Mouse (Mus musculus): ENCODE data around the gene Cdkl3. TPM values are rescaled to one million over a fixed set of nuclear protein-coding genes. Genes with fewer than 3 reads are reported as not detected.
"Not testable (repeated sequence)": the region's sequence is repeated elsewhere in the genome, so short reads cannot be mapped to it uniquely, and the experiment has no call there.

Cdkl3 gene
- polyA plus RNA-seq, 1 experiment from 2014 or later, result 2.1 TPM

DNA sequence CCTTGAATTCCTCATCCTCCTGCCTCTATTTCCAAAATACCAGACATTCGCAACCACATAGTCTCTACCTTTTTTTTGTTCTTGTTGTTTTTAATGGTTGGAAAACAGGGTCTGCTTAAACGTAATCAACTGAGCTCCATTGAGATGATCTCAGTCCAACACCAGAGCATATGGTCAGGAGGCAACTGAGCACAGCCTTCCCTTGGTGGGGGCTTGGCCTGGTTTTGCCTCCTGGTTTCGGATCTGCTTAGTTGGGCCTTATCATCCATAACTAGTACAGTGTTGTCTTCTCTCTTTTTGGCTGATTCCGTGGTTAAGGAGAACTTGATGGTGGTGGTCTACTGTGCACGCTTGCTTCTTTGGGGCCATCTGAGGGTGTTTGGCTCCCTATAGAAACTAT, 104.8 kb downstream of the Cdkl3 start:
- no peak overlapping the region for H3K27ac ChIP-seq
- WGBS (ENCODE audit: insufficient replicate concordance), result 73% methylated on average over 5 of the region's 5 CpGs
- H3K4me3 ChIP-seq, result no peak overlapping the region
- no peak for ATAC-seq
- peaks cover 21% of the 10 kb centered on the region for H3K36me3 ChIP-seq
- H3K9ac ChIP-seq, result no peak overlapping the region
- peaks cover 73% of the 10 kb centered on the region for H3K4me1 ChIP-seq
- H3K27me3 ChIP-seq (replicated peaks), result no peaks in the 10 kb centered on the region
- H3K4me2 ChIP-seq, result no peak overlapping the region
- no peaks in the 10 kb centered on the region for H3K9me3 ChIP-seq (replicated peaks)

DNA sequence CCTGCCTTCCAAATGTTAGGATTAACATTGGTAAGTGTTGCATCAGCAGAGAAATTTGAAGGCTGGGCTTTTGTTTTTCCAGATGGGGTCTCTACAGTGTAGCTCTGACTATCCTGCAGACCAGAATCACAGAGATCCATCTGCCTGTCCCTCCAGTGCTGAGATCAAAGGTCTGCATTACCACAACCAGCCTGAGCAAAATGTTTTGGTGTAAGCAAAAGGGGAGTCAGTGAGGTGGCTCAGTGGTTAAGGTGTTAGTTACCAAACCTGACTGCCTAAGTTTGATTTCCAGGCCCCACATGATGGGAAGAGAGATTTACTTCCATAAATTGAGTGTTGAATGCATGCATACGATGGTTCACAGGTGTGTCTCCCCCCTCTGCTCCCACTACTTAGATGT, 105.4 kb downstream of the Cdkl3 start:
- Histone ChIP-seq H3K4me1 (peaks cover 75% of the 10 kb centered on the region), H3K4me3 (no peak overlapping the region), H3K9me3 (replicated peaks) (no peaks in the 10 kb centered on the region), H3K9ac (no peak overlapping the region), H3K36me3 (peaks cover 27% of the 10 kb centered on the region), H3K27me3 (replicated peaks) (no peaks in the 10 kb centered on the region), H3K27ac (no peak overlapping the region), H3K4me2 (no peak overlapping the region)
- no peak for ATAC-seq
- 77% methylated on average over 1 of the region's 1 CpGs for WGBS (ENCODE audit: insufficient replicate concordance)

DNA sequence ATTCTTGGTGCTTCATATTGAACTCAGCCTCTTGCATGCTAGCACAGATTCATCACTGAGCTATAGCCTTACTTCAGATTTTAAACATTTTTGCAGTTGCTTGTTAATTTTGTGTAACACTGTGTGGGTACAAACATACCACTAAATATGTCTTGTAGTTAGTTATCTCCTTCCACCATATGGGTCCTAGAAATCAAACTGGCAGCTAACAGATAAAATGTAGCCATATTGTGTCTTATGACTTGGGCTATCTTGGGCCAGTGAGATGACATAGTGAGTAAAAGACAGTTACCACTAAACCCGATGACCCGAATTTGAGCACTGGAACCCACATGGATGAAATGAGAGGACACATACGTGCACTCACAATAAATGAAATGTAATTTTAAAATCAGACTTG, 111.5 kb downstream of the Cdkl3 start:
- peak overlapping the region; percentile 49 for H3K4me2 ChIP-seq
- H3K27ac ChIP-seq, result peak overlapping the region; percentile 80
- no peaks in the 10 kb centered on the region for H3K27me3 ChIP-seq (replicated peaks)
- 0 out of 2 replicates have a peak overlapping the region, but pooled peaks have one; percentile 14 for H3K4me3 ChIP-seq
- H3K4me1 ChIP-seq, result peaks cover 57% of the 10 kb centered on the region
- H3K9ac ChIP-seq, result no peak overlapping the region
- ATAC-seq, result peak; percentile 93
- WGBS (ENCODE audit: insufficient replicate concordance), result 42% methylated on average over 3 of the region's 3 CpGs
- no peaks in the 10 kb centered on the region for H3K9me3 ChIP-seq (replicated peaks)
- peaks cover 81% of the 10 kb centered on the region for H3K36me3 ChIP-seq

DNA sequence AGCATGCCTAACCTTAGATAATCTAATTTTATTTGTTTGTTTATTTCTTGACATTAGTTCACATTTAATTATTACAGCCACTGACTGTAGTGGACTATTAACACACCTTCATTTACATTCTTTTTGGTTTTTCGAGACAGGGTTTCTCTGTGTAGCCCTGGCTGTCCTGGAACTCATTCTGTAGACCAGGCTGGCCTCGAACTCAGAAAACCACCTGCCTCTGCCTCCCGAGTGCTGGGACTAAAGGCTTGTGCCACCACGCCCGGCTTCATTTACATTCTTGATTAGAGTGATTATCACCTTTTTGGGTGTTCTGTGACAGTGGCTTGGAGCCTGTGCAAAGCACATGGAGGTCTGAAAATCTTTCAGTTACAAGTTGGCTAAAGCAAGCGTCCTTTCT, 112.1 kb downstream of the Cdkl3 start:
- H3K27me3 ChIP-seq (replicated peaks); H3K9ac ChIP-seq; H3K4me3 ChIP-seq; H3K9me3 ChIP-seq (replicated peaks): not testable (repeated sequence)
- peaks cover 87% of the 10 kb centered on the region for H3K36me3 ChIP-seq
- peak; percentile 21; the same call in 1 of the 2 replicates for ATAC-seq
- 65% methylated on average over 6 of the region's 6 CpGs for WGBS (ENCODE audit: insufficient replicate concordance)
- peak overlapping the region; percentile 80 for H3K27ac ChIP-seq
- H3K4me2 ChIP-seq, result peak overlapping the region; percentile 49
- peaks cover 55% of the 10 kb centered on the region for H3K4me1 ChIP-seq

GRCm38 (mm10) chr11:52117156-52117555, 113.1 kb downstream of the Cdkl3 start:
- no peak overlapping the region for H3K4me2 ChIP-seq
- no peaks in the 10 kb centered on the region for H3K27me3 ChIP-seq (replicated peaks)
- peaks cover 49% of the 10 kb centered on the region for H3K4me1 ChIP-seq
- H3K4me3 ChIP-seq, result no peak overlapping the region
- ATAC-seq, result no peak
- H3K36me3 ChIP-seq, result peaks cover 97% of the 10 kb centered on the region
- no peaks in the 10 kb centered on the region for H3K9me3 ChIP-seq (replicated peaks)
- H3K27ac ChIP-seq, result no peak overlapping the region
- WGBS (ENCODE audit: insufficient replicate concordance), result 84% methylated on average over 7 of the region's 7 CpGs
- no peak overlapping the region for H3K9ac ChIP-seq

DNA sequence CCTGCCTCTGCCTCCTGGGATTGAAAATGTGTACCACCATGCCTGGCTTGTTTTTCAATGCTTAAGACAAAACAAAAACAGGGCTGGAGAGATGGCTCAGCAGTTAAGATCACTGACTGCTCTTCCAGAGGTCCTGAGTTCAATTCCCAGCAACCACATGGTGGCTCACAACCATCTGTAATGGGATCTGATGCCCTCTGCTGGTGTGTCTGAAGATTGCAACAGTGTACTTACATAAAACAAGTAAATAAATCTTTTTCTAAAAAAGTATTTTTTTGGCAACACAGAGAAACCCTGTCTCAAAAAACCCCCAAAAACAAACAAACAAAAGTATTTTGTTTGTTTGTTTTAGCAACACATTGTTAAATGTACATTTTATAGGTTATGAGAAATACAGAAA, 116.4 kb downstream of the Cdkl3 start:
- H3K9me3 ChIP-seq (replicated peaks); H3K4me2 ChIP-seq; ATAC-seq; H3K27ac ChIP-seq; H3K4me3 ChIP-seq; H3K27me3 ChIP-seq (replicated peaks); H3K9ac ChIP-seq: not testable (repeated sequence)
- peaks cover 99% of the 10 kb centered on the region for H3K36me3 ChIP-seq
- peaks cover 36% of the 10 kb centered on the region for H3K4me1 ChIP-seq

- Histone ChIP-seq H3K27me3 (replicated peaks) (no peaks in the 10 kb centered on the region), H3K4me3 (no peak overlapping the region), H3K4me1 (peaks cover 21% of the 10 kb centered on the region), H3K36me3 (peaks cover 93% of the 10 kb centered on the region), H3K4me2 (no peak overlapping the region), H3K27ac (no peak overlapping the region), H3K9ac (no peak overlapping the region), H3K9me3 (replicated peaks) (no peaks in the 10 kb centered on the region)
- 91% methylated on average over 6 of the region's 6 CpGs for WGBS (ENCODE audit: insufficient replicate concordance)
- ATAC-seq, result no peak
Observed at GRCm38 (mm10) chr11:52122045-52122444, 118.0 kb downstream of the Cdkl3 start.

GRCm38 (mm10) chr11:52124468-52124867, 120.4 kb downstream of the Cdkl3 start:
- Histone ChIP-seq H3K4me2 (no peak overlapping the region), H3K4me1 (peaks cover 17% of the 10 kb centered on the region), H3K9me3 (replicated peaks) (no peaks in the 10 kb centered on the region), H3K36me3 (peaks cover 73% of the 10 kb centered on the region), H3K4me3 (no peak overlapping the region), H3K27me3 (replicated peaks) (no peaks in the 10 kb centered on the region), H3K9ac (no peak overlapping the region), H3K27ac (peak overlapping the region; percentile 17; the same call in 1 of the 2 replicates)
- ATAC-seq, result peak; percentile 35; the same call in 1 of the 2 replicates
- 61% methylated on average over 4 of the region's 4 CpGs for WGBS (ENCODE audit: insufficient replicate concordance)

DNA sequence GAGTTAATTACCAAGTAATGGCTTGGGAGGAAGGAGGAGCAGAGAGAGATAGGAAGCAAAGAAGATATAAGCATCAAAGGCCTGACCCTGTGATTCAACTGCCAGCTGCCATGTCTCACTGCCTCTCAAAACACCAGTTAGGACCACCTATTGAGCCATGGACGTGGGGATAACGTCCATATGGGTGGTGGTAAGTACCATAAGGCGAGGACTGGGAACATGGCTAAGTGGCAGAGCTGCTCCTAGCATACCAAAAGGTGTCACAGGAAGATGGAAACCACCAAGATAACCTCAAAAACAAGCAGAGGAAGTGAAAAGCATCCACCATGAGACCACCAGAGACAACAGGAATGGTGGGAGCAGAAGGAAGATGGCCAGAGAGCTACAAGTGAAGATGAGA, 123.1 kb downstream of the Cdkl3 start:
- WGBS (ENCODE audit: insufficient replicate concordance), result 65% methylated on average over 3 of the region's 3 CpGs
- H3K27ac ChIP-seq, result no peak overlapping the region
- no peak for ATAC-seq
- H3K9ac ChIP-seq, result no peak overlapping the region
- no peaks in the 10 kb centered on the region for H3K27me3 ChIP-seq (replicated peaks)
- H3K36me3 ChIP-seq, result peaks cover 47% of the 10 kb centered on the region
- no peak overlapping the region for H3K4me2 ChIP-seq
- no peak overlapping the region for H3K4me3 ChIP-seq
- H3K9me3 ChIP-seq (replicated peaks), result no peaks in the 10 kb centered on the region
- peaks cover 17% of the 10 kb centered on the region for H3K4me1 ChIP-seq

GRCm38 (mm10) chr11:52127760-52128159, 123.7 kb downstream of the Cdkl3 start:
- WGBS (ENCODE audit: insufficient replicate concordance), result 65% methylated on average over 5 of the region's 5 CpGs
- no peak for ATAC-seq
- no peak overlapping the region for H3K27ac ChIP-seq

DNA sequence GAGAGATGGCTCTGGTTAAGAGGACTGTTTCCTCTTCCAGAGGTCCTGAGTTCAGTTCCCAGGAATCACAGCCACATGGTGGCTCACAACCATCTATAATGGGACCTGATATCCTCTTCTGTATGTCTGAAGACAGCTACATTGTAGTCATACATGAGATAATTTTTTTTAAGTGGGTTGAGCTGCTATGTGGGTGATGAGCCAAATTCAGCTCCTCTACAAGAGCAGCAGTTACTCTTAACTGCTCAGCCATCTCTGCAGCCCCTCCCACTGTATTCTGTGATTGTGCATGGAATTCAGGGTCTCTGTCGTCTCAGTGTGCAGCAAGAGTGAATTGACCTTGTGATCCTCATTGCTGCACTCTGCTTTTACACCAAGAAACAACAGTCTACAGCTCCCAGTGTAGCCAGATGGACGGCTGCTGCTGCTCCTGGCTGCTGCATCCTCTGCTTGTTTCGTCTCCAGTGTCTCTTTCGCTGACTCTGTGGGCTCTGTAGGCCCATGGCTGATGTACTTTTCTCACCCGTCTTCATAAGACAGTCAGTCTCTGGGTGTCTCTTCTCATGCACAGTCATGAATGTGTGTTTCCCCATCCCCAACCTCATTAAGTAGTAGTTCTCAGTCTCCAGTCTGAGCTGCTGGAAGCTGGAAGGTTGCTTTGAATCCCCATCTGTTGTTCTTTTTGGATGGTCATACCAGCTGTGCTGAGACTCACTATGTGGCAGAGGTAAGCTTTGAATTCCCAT, 124.5 kb downstream of the Cdkl3 start:
- H3K27ac ChIP-seq, result no peak overlapping the region
- no peak for ATAC-seq
- H3K27me3 ChIP-seq (replicated peaks), result no peaks in the 10 kb centered on the region
- 71% methylated on average over 5 of the region's 5 CpGs for WGBS (ENCODE audit: insufficient replicate concordance)
- H3K36me3 ChIP-seq, result peaks cover 34% of the 10 kb centered on the region
- H3K4me3 ChIP-seq, result no peak overlapping the region
- H3K9me3 ChIP-seq (replicated peaks), result no peaks in the 10 kb centered on the region
- peaks cover 16% of the 10 kb centered on the region for H3K4me1 ChIP-seq
- H3K9ac ChIP-seq, result no peak overlapping the region
- no peak overlapping the region for H3K4me2 ChIP-seq

More at GRCm38 (mm10) chr11:52127760-52128159, 123.7 kb downstream of the Cdkl3 start:
- H3K4me2 ChIP-seq, result no peak overlapping the region
- H3K9ac ChIP-seq, result no peak overlapping the region
- no peak overlapping the region for H3K4me3 ChIP-seq
- H3K4me1 ChIP-seq, result peaks cover 17% of the 10 kb centered on the region
- H3K36me3 ChIP-seq, result peaks cover 41% of the 10 kb centered on the region
- H3K27me3 ChIP-seq (replicated peaks), result no peaks in the 10 kb centered on the region
- no peaks in the 10 kb centered on the region for H3K9me3 ChIP-seq (replicated peaks)

- Histone ChIP-seq H3K9me3 (replicated peaks) (no peaks in the 10 kb centered on the region), H3K9ac (no peak overlapping the region), H3K4me2 (no peak overlapping the region), H3K4me3 (no peak overlapping the region), H3K27ac (no peak overlapping the region), H3K4me1 (peaks cover 12% of the 10 kb centered on the region), H3K36me3 (peaks cover 27% of the 10 kb centered on the region), H3K27me3 (replicated peaks) (no peaks in the 10 kb centered on the region)
- WGBS (ENCODE audit: insufficient replicate concordance), result 37% methylated on average over 3 of the region's 3 CpGs
- ATAC-seq, result no peak
Observed at GRCm38 (mm10) chr11:52129171-52129570, 125.2 kb downstream of the Cdkl3 start.
